Mouse (Mus musculus) liver, adult 2 months (tissue): ENCODE data around the gene Slc38a7.

ENCODE experiments used
- CTCF ChIP-seq: fragments of 200-500 bp; IDR thresholded peaks from 2 replicates; pipeline ENCODE4 v1.5.1; 2011; ENCODE audit warnings: low read depth, low read length, control low read depth
- POLR2A ChIP-seq: fragments of 200-500 bp; IDR thresholded peaks from 2 replicates; pipeline ENCODE4 v1.6.1; 2011; ENCODE audit warnings: low read length, control low read depth; ENCODE audit not compliant: insufficient read depth; ENCODE audit errors: extremely low read depth

DNA sequence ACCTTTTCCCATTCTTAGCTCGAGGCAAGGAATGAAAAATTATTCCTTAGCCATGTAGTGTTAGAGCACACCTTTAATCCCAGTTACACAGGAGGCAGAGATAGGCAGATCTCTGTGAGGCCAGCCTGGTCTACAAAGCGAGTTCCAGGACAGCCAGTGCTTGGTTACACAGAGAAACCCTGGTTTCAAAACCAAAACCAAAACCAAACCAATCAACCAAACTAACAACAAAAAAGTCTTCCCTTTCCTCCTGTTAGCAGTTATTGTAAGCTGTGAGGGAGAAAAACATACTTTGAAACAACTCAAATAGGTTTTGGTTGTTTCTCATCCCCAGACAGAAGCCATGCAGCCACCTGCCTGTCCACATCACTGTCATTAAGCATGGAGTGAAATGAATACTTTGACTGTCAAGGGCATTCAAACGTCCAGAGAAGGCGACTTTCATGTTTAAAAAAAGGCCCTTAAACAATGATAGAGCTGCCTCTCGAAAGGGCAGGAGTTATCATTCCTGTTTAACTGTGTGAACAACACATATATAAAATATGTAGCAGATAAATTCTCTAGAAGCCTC, 32.0 kb upstream of the Slc38a7 start:
- TF ChIP-seq POLR2A (no peak), CTCF (no peak)
